Mouse (Mus musculus) embryonic facial prominence, embryonic 15.5 days (tissue): ENCODE measurements around the gene 1810055G02Rik. TPM values are rescaled to one million over a fixed set of nuclear protein-coding genes. Genes with fewer than 3 reads are reported as not detected.

Experiments used
- ATAC-seq: fragments of 200-750 bp; cut with Nextera tagmentation; 2 replicates; pipeline ENCODE4 v1.8.0; 2017; ENCODE audit warnings: low read depth, moderate TSS enrichment; ENCODE audit not compliant: insufficient number of reproducible peaks, low FRiP score, low TSS enrichment
- H3K27ac ChIP-seq: fragments of 300-500 bp; sonication (generic); replicated peaks from 2 replicates; pipeline ENCODE4 v1.5.1; 2015; ENCODE audit warnings: mild to moderate bottlenecking, inconsistent platforms
- H3K27me3 ChIP-seq: fragments of 300-500 bp; sonication (generic); 2 replicates; pipeline ENCODE4 v1.6.1; 2015; ENCODE audit warnings: inconsistent platforms
- H3K36me3 ChIP-seq: fragments of 300-500 bp; sonication (generic); 2 replicates; pipeline ENCODE4 v1.6.1; 2015; ENCODE audit warnings: mild to moderate bottlenecking, inconsistent platforms
- H3K4me1 ChIP-seq: fragments of 300-500 bp; sonication (generic); 2 replicates; pipeline ENCODE4 v1.6.1; 2015; ENCODE audit warnings: inconsistent platforms
- H3K4me2 ChIP-seq: fragments of 300-500 bp; sonication (generic); replicated peaks from 2 replicates; pipeline ENCODE4 v1.6.1; 2015; ENCODE audit warnings: mild to moderate bottlenecking, inconsistent platforms
- H3K4me3 ChIP-seq: fragments of 300-500 bp; sonication (generic); replicated peaks from 2 replicates; pipeline ENCODE4 v1.5.1; 2015; ENCODE audit warnings: mild to moderate bottlenecking, inconsistent platforms
- H3K9ac ChIP-seq: fragments of 300-500 bp; sonication (generic); 2 replicates; pipeline ENCODE4 v1.6.1; 2015; ENCODE audit warnings: inconsistent platforms
- H3K9me3 ChIP-seq: fragments of 300-500 bp; sonication (generic); replicated peaks from 2 replicates; pipeline ENCODE4 v1.6.1; 2016; ENCODE audit warnings: inconsistent platforms
- WGBS: fragments of 180-500 bp; shearing (Covaris S2); methylation state at CpG from one replicate; pipeline ENCODE4 v1.1.7; 2015; 5-methylcytosine and 5-hydroxymethylcytosine counted together
- polyA plus RNA-seq: library from polyadenylated mRNA; unstranded; fragments of >200 nt; fragmentation: Nextera tagmentation; extraction: Ambion mirVana; gene quantifications from 2 replicates; pipeline ENCODE4 v1.2.1, GENCODE M21; 2015

1810055G02Rik gene
- polyA plus RNA-seq, 1 experiment from 2014 or later, result 55.9 TPM

DNA sequence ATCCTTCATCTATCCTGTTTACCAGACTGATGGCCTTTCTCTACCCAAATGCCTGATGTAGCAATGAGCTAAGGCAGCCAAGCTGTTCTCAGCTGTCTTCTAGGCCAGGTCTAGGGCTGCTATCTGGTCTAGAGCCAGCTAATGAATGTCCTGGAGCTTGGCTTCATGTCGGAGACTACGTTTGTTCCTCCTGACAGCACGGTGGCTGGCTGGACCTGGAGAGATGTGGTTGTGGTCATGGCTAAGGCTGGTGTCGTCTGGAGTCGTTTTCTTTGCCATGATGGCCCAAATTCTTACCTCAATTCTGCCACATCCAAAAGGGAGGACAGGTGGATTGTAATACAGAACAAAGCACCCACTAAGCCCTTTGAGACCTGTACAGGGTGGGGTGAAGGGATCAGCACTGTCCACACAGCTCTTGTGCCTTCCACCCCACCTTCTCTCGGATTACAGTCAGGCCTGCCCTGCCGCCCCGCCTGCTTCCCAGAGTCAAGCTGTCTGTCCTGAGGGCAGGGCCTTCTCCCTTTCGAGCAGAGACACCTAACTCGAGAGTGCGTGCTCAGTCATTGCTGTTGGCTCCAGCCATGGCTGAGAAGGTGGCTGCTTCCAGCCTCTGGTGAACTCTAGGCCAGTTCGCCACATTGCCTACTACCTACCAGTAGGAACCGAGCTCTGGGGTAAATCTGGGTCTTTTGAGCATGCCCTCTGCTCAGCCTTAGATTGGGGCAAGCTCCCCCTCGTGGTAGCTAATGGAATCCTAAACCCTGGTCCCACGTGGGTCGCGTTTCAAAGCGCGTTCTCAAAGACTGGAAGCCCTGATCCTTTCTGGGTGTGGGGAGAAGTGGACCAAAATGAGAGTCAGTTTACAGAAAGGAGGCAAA, 10.6 kb downstream of the 1810055G02Rik start:
- Histone ChIP-seq H3K9me3 (no peaks in the 10 kb centered on the region), H3K4me1 (peaks cover 12% of the 10 kb centered on the region), H3K4me2 (peak overlapping the region; percentile 96), H3K9ac (peak overlapping the region; percentile 12), H3K4me3 (peak overlapping the region; percentile 49), H3K27ac (peak overlapping the region; percentile 44), H3K36me3 (peaks cover 44% of the 10 kb centered on the region), H3K27me3 (no peaks in the 10 kb centered on the region)
- 32% methylated on average over 19 of the region's 19 CpGs for WGBS
- ATAC-seq, result peak; percentile 75

GRCm38 (mm10) chr19:3719362-3719891, 11.3 kb downstream of the 1810055G02Rik start:
- peak overlapping the region; percentile 44 for H3K27ac ChIP-seq

DNA sequence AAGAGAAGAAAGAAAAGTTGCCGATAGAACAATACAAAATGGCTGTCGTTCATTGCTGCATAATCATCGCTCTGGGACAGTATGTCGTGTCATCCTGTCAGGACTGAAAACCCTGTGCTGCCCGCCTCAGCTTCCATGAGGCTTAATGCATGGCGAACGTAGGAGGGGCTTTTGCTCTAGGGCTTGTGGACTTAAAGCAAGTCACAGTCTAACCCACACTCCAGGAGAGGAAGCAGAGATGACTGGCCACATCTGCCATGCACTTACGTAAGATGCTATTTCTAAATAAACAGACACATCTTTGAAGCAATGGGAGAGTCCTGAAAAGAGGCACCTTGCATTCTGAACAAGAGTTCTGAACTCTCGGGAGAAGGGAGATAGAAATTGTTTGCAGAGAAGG, 15.1 kb downstream of the 1810055G02Rik start:
- Histone ChIP-seq H3K9me3 (no peaks in the 10 kb centered on the region), H3K36me3 (0 out of 2 replicates have a peak, but pooled peaks cover 4% of the 10 kb centered on the region), H3K27ac (no peak overlapping the region), H3K4me3 (no peak overlapping the region), H3K9ac (no peak overlapping the region), H3K27me3 (no peaks in the 10 kb centered on the region), H3K4me2 (no peak overlapping the region), H3K4me1 (peaks cover 12% of the 10 kb centered on the region)
- 89% methylated on average over 9 of the region's 9 CpGs for WGBS
- no peak for ATAC-seq

More at GRCm38 (mm10) chr19:3719362-3719891, 11.3 kb downstream of the 1810055G02Rik start:
- Histone ChIP-seq H3K4me1 (peaks cover 12% of the 10 kb centered on the region), H3K36me3 (peaks cover 40% of the 10 kb centered on the region), H3K9ac (peak overlapping the region; percentile 12), H3K27me3 (no peaks in the 10 kb centered on the region), H3K9me3 (no peaks in the 10 kb centered on the region), H3K4me3 (peak overlapping the region; percentile 49), H3K4me2 (peak overlapping the region; percentile 96)
- peak; percentile 65 for ATAC-seq
- 2% methylated on average over 27 of the region's 27 CpGs for WGBS

DNA sequence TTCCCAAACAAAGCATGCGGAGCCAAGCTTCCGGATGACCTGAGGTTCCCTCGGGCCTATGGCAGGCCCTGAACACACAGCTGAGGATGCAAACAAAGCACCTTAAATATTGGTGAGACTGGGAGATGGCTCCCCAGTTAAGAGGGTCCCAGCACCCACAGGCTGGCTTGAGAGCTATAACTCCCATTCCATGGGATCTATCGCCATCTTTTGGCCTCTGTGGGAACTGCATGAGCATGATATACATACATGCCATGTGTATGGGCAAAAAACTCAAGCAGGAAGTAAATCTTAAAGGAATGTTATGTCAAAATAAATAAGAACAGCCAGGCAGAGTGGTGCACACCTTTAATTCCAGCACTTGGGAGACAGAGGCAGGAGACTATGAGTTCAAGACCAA, 15.8 kb downstream of the 1810055G02Rik start:
- H3K4me3 ChIP-seq, result no peak overlapping the region
- H3K36me3 ChIP-seq, result no peaks in the 10 kb centered on the region
- no peak overlapping the region for H3K27ac ChIP-seq
- ATAC-seq, result no peak
- no peak overlapping the region for H3K9ac ChIP-seq
- no peaks in the 10 kb centered on the region for H3K27me3 ChIP-seq
- no peaks in the 10 kb centered on the region for H3K9me3 ChIP-seq
- WGBS, result 80% methylated on average over 4 of the region's 4 CpGs
- peaks cover 8% of the 10 kb centered on the region for H3K4me1 ChIP-seq
- no peak overlapping the region for H3K4me2 ChIP-seq

DNA sequence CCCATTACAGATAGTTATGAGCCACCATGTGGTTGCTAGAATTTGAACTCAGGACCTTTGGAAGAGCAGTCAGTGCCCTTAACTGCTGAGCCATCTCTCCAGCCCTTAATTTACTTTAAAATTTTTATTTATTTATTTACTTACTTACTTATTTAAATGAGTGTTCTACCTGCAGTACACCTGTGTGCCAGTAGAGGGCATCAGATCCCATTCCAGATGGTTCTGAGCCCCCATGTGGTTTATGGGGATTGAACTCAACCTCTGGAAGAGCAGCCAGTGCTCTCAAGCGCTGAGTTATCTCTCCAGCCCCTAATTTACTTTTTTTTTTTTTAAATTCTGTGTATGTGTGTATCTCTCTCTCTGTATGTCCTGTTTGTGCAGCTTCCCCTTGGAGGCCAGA, 16.7 kb downstream of the 1810055G02Rik start:
- 13% methylated on average over 1 of the region's 1 CpGs for WGBS
- Histone ChIP-seq H3K4me2 (no peak overlapping the region), H3K36me3 (no peaks in the 10 kb centered on the region), H3K27ac (no peak overlapping the region), H3K4me1 (no peaks in the 10 kb centered on the region), H3K4me3 (no peak overlapping the region), H3K9ac (no peak overlapping the region), H3K27me3 (no peaks in the 10 kb centered on the region), H3K9me3 (no peaks in the 10 kb centered on the region)
- ATAC-seq, result no peak

DNA sequence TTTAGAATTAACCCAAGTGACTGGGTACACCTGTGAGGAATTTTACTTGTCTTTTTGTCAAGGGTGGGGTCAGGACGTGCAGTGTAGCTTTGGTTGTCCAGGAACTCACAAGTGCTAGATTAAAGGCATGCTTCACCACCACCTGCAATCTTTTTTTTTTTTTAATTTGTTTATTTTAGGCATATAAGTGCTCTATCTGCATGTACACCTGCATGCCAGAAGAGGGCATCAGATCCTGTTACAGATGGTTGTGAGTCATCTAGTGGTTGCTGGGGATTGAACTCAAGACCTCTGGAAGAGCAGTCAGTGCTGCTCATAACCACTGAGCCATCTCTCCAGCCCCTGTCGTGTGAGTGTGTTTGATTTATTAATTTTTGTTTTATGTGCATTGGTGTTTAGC, 20.8 kb downstream of the 1810055G02Rik start:
- Histone ChIP-seq H3K27ac (no peak overlapping the region), H3K9ac (no peak overlapping the region), H3K9me3 (no peaks in the 10 kb centered on the region), H3K4me1 (no peaks in the 10 kb centered on the region), H3K4me2 (no peak overlapping the region), H3K27me3 (no peaks in the 10 kb centered on the region), H3K4me3 (no peak overlapping the region), H3K36me3 (no peaks in the 10 kb centered on the region)
- no peak for ATAC-seq
- 64% methylated on average over 2 of the region's 2 CpGs for WGBS

GRCm38 (mm10) chr19:3730781-3731646, 22.9 kb downstream of the 1810055G02Rik start:
- no peaks in the 10 kb centered on the region for H3K9me3 ChIP-seq
- no peak overlapping the region for H3K4me2 ChIP-seq
- no peak overlapping the region for H3K27ac ChIP-seq
- H3K36me3 ChIP-seq, result no peaks in the 10 kb centered on the region
- no peak for ATAC-seq
- 76% methylated on average over 7 of the region's 7 CpGs for WGBS
- no peaks in the 10 kb centered on the region for H3K4me1 ChIP-seq
- no peaks in the 10 kb centered on the region for H3K27me3 ChIP-seq
- no peak overlapping the region for H3K4me3 ChIP-seq
- H3K9ac ChIP-seq, result no peak overlapping the region

GRCm38 (mm10) chr19:3736001-3736400, 27.9 kb downstream of the 1810055G02Rik start:
- Histone ChIP-seq H3K27ac (no peak overlapping the region), H3K36me3 (no peaks in the 10 kb centered on the region), H3K4me3 (no peak overlapping the region), H3K27me3 (no peaks in the 10 kb centered on the region), H3K9me3 (no peaks in the 10 kb centered on the region), H3K4me2 (no peak overlapping the region), H3K4me1 (no peaks in the 10 kb centered on the region), H3K9ac (no peak overlapping the region)
- 85% methylated on average over 3 of the region's 3 CpGs for WGBS
- no peak for ATAC-seq

DNA sequence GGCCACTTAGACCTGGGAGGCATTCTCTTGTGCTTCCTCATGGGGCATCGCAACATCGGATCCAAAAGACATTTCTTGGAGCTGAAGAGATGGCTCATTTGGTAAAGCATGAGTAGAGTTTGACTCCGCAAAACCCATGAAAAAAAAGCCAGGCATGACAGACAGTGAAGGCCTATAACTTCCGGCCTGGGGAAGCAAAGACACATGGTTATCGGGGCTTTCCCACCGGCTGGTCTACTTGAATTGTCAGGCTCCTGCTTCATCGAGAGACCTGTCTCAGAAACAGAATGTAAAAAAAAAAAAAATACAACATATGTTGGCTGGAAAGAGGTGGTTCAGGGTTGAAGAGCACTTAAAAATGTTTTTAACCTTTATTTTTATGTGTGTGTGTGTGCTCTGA, 31.6 kb downstream of the 1810055G02Rik start:
- H3K4me3 ChIP-seq, result no peak overlapping the region
- 87% methylated on average over 7 of the region's 7 CpGs for whole genome bisulfite sequencing
- H3K4me1 ChIP-seq, result 0 out of 2 replicates have a peak, but pooled peaks cover 6% of the 10 kb centered on the region
- no peak overlapping the region for H3K27ac ChIP-seq
- no peak for ATAC-seq
- H3K27me3 ChIP-seq, result no peaks in the 10 kb centered on the region
- no peak overlapping the region for H3K4me2 ChIP-seq
- no peak overlapping the region for H3K9ac ChIP-seq
- H3K36me3 ChIP-seq, result no peaks in the 10 kb centered on the region
- no peaks in the 10 kb centered on the region for H3K9me3 ChIP-seq

- no peak overlapping the region for H3K4me2 ChIP-seq
- H3K27me3 ChIP-seq, result no peaks in the 10 kb centered on the region
- H3K27ac ChIP-seq, result no peak overlapping the region; the same call in 1 of the 2 replicates
- no peaks in the 10 kb centered on the region for H3K9me3 ChIP-seq
- 0 out of 2 replicates have a peak, but pooled peaks cover 6% of the 10 kb centered on the region for H3K4me1 ChIP-seq
- 40% methylated on average over 4 of the region's 4 CpGs for WGBS
- no peak overlapping the region for H3K4me3 ChIP-seq
- no peak overlapping the region for H3K9ac ChIP-seq
- no peak for ATAC-seq
- no peaks in the 10 kb centered on the region for H3K36me3 ChIP-seq
Measured at GRCm38 (mm10) chr19:3742716-3743115, 34.6 kb downstream of the 1810055G02Rik start.

DNA sequence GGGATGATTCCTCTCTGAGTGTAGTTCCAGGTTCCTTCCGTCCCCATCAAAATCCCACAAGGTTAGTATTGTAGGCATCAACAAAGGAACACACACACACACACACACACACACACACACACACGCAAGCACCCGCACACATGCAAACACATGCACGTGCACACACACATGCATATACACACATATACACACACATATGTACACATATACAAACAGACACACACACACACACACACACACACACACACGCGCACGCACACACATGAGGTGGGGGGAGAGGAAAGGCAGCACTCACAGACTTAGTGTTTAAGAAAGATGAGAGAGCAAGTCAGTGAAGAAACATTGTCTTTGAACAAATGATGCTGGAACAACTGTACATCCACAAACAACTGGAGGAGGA, 35.3 kb downstream of the 1810055G02Rik start:
- 68% methylated on average over 7 of the region's 7 CpGs for WGBS
- Histone ChIP-seq H3K9me3 (no peaks in the 10 kb centered on the region), H3K4me2 (peak overlapping the region; percentile 63), H3K27me3 (no peaks in the 10 kb centered on the region), H3K27ac (peak overlapping the region; percentile 91), H3K4me1 (0 out of 2 replicates have a peak, but pooled peaks cover 6% of the 10 kb centered on the region), H3K36me3 (no peaks in the 10 kb centered on the region), H3K4me3 (peak overlapping the region; percentile 58; the same call in 1 of the 2 replicates), H3K9ac (no peak overlapping the region)
- peak; percentile 29; the same call in 1 of the 2 replicates for ATAC-seq
